Mouse (Mus musculus) gastrocnemius, adult 2 months (tissue): ENCODE data around the gene Coq8b. TPM values are rescaled to one million over a fixed set of nuclear protein-coding genes. Genes with fewer than 3 reads are reported as not detected.

Source experiments
- DNase-seq: peaks from one replicate; pipeline ENCODE4 v3.0.0; 2022
- H3K27ac ChIP-seq: fragments of 200-600 bp; 2 replicates; pipeline ENCODE4 v1.8.1; 2022; ENCODE audit warnings: mild to moderate bottlenecking
- H3K4me3 ChIP-seq: fragments of 200-600 bp; 2 replicates; pipeline ENCODE4 v1.8.1; 2022; ENCODE audit warnings: mild to moderate bottlenecking, moderate library complexity
- CTCF ChIP-seq: fragments of 200-600 bp; IDR thresholded peaks from 2 replicates; pipeline ENCODE4 v1.8.1; 2022; ENCODE audit warnings: antibody characterized with exemption, mild to moderate bottlenecking, moderate library complexity
- intact Hi-C: fragments of 180-260 bp; cut with DNase I; formaldehyde crosslinking; loops from one replicate; pipeline ENCODE4 v1.15.1; 2025
- long read RNA-seq, 2 experiments: library from polyadenylated mRNA; stranded (forward); transcript quantifications; one replicate each; pipeline ENCODE4 v2.0.0; 2021
- total RNA-seq, 2 experiments: library from RNA; stranded (reverse); gene quantifications; 2 replicates each; pipeline ENCODE4 v1.2.3; 2021

Gene Coq8b
- total RNA-seq, result 1 to 10 TPM; 3.2 to 3.4 TPM
- long read RNA-seq, experiment 1, transcript Coq8b-201 (15 exons, 2,181 nt), result major isoform, 5 of 5 reads
- long read RNA-seq, experiment 1, partial matches to known transcripts, result 0 of 5 reads
- long read RNA-seq, experiment 1, other reads (novel, unspliced or antisense), result 0 of 5 reads
- long read RNA-seq, experiment 2, transcript Coq8b-201 (15 exons, 2,181 nt), result major isoform, 5 of 8 reads
- long read RNA-seq, experiment 2, partial matches to known transcripts, result 0 of 8 reads
- long read RNA-seq, experiment 2, other reads (novel, unspliced or antisense), result 3 of 8 reads

- peak; percentile 95 for DNase-seq
- Histone ChIP-seq H3K27ac (peak within 1 kb of the TSS; percentile 86), H3K4me3 (peak within 1 kb of the TSS; percentile 76)
- no peak for TF ChIP-seq CTCF
- intact Hi-C loops, result loop anchor here (2.0 kb wide), 1 partner anchor 74 kb away; no protein-coding TSS in a partner anchor
These were observed at the start of gene Coq8b for GRCm38 (mm10) chr7:27232781-27233281. Gene Coq8b (plus strand): TSS chr7:27233023.

GRCm38 (mm10) chr7:27184964-27185363, 47.9 kb upstream of the Coq8b start:
- DNase-seq, result no peak
- H3K27ac ChIP-seq, result no peak overlapping the region
- intact Hi-C loops, result no loop called here
- no peak overlapping the region for H3K4me3 ChIP-seq
- peak; percentile 68 for TF ChIP-seq CTCF

- intact Hi-C loops, result no loop called here
These were observed 46.8 kb upstream of the Coq8b start for GRCm38 (mm10) chr7:27185986-27186385.

GRCm38 (mm10) chr7:27189271-27189931, 43.4 kb upstream of the Coq8b start:
- Histone ChIP-seq H3K4me3 (no peak overlapping the region), H3K27ac (no peak overlapping the region)
- no peak for DNase-seq
- intact Hi-C loops, result no loop called here
- TF ChIP-seq CTCF, result peak; percentile 35

More at GRCm38 (mm10) chr7:27185986-27186385, 46.8 kb upstream of the Coq8b start:
- peak overlapping the region; percentile 3 for H3K27ac ChIP-seq
- H3K4me3 ChIP-seq, result no peak overlapping the region
- DNase-seq, result no peak
- TF ChIP-seq CTCF, result no peak

GRCm38 (mm10) chr7:27192434-27192833, 40.4 kb upstream of the Coq8b start:
- Histone ChIP-seq H3K4me3 (no peak overlapping the region), H3K27ac (no peak overlapping the region)
- no peak for TF ChIP-seq CTCF
- no peak for DNase-seq
- intact Hi-C loops, result no loop called here

- intact Hi-C loops, result no loop called here
- Histone ChIP-seq H3K4me3 (no peak overlapping the region), H3K27ac (no peak overlapping the region)
- no peak for TF ChIP-seq CTCF
- no peak for DNase-seq
These were observed 39.1 kb upstream of the Coq8b start for GRCm38 (mm10) chr7:27193731-27194130.

GRCm38 (mm10) chr7:27195681-27196611, 36.9 kb upstream of the Coq8b start, which contains the start of the genes BC024978 and Snrpa:
Gene BC024978 (plus strand): TSS chr7:27195781.
Gene Snrpa (minus strand): TSS chr7:27196271.
- peak within 1 kb of the TSS; percentile 100 for H3K27ac ChIP-seq
- peak within 1 kb of the TSS; percentile 99 for H3K4me3 ChIP-seq
- intact Hi-C loops, result loop anchor here (1.0 to 5.0 kb wide), 3 partner anchors 17 to 34 kb away; partner anchors contain the start of gene Itpkc
- TF ChIP-seq CTCF, result no peak
- DNase-seq, result peak; percentile 97

- DNase-seq, result no peak
- intact Hi-C loops, result loop anchor here (2.0 to 5.0 kb wide), 2 partner anchors 32 to 35 kb away; partner anchors contain the start of gene Itpkc
- H3K27ac ChIP-seq, result peak overlapping the region; percentile 100
- no peak for TF ChIP-seq CTCF
- no peak overlapping the region; the same call in 1 of the 2 replicates for H3K4me3 ChIP-seq
These were observed 35.7 kb upstream of the Coq8b start for GRCm38 (mm10) chr7:27197136-27197535.

- no peak for TF ChIP-seq CTCF
- intact Hi-C loops, result loop anchor here (2.0 to 5.0 kb wide), 2 partner anchors 31 to 35 kb away; partner anchors contain the start of gene Itpkc
- H3K27ac ChIP-seq, result peak overlapping the region; percentile 100
- H3K4me3 ChIP-seq, result no peak overlapping the region
- no peak for DNase-seq
These were observed 35.2 kb upstream of the Coq8b start for GRCm38 (mm10) chr7:27197634-27198033.

- no peak for TF ChIP-seq CTCF
- H3K4me3 ChIP-seq, result no peak overlapping the region
- H3K27ac ChIP-seq, result peak overlapping the region; percentile 100; the same call in 1 of the 2 replicates
- intact Hi-C loops, result loop anchor here (5.0 kb wide), 1 partner anchor 36 kb away; no protein-coding TSS in a partner anchor
- DNase-seq, result no peak
These were observed 34.5 kb upstream of the Coq8b start for GRCm38 (mm10) chr7:27198355-27198754.

- no peak for DNase-seq
- Histone ChIP-seq H3K4me3 (no peak overlapping the region), H3K27ac (peak overlapping the region; percentile 100)
- intact Hi-C loops, result loop anchor here (5.0 kb wide), 1 partner anchor 36 kb away; no protein-coding TSS in a partner anchor
- no peak for TF ChIP-seq CTCF
These were observed 34.0 kb upstream of the Coq8b start for GRCm38 (mm10) chr7:27198779-27199178.
